Mouse (Mus musculus): ENCODE measurements at regions not wholly inside any gene's neighbourhood (a gene's known extent, or its start where the extent isn't known, plus 50 kb on each side); places are given as distances from the start of the nearest gene placed in this dataset.

DNA sequence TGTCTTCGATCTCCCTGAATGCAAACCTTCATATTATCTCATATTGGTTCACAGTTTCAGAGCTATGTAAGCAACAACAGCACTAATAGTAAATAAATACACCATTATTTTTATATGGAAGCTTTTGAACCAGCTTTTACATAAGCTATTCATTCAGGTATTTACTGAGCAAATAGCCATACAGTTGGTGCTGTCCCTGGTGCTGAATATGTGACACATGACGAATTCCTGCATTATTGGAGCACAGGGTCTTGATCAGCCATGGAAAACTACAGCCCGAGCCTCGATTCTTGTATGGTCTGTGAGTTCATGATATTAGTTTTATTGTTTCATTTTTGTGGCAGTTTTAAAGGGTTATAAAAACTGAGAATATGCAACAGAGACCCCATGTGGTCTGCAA is 359.1 kb upstream of the Xylt1 start:
- TF ChIP-seq CTCF (IDR thresholded peaks at IDR 0.05; ENCODE audit: borderline replicate concordance, extremely low read depth, insufficient read depth, insufficient read length) (no peak), POLR2A (IDR thresholded peaks at IDR 0.05; ENCODE audit: borderline replicate concordance, extremely low read depth, insufficient read depth, insufficient read length, poor library complexity, severe bottlenecking) (no peak)
